Mouse (Mus musculus) kidney, adult 11 months (tissue): ENCODE data around the gene Lct.
"Not testable (repeated sequence)": the region's sequence is repeated elsewhere in the genome, so short reads cannot be mapped to it uniquely, and the experiment has no call there.

Source experiments
- DNase-seq: peaks from one replicate; pipeline ENCODE4 v3.0.0; 2022

The Lct gene

GRCm38 (mm10) chr1:128328218-128328617, at the start of gene Lct:
Gene Lct, minus strand, starts transcription at chr1:128328318.
- no peak for DNase-seq

- no peak for DNase-seq
Observed at GRCm38 (mm10) chr1:128376841-128377240, 48.7 kb upstream of the Lct start.

DNA sequence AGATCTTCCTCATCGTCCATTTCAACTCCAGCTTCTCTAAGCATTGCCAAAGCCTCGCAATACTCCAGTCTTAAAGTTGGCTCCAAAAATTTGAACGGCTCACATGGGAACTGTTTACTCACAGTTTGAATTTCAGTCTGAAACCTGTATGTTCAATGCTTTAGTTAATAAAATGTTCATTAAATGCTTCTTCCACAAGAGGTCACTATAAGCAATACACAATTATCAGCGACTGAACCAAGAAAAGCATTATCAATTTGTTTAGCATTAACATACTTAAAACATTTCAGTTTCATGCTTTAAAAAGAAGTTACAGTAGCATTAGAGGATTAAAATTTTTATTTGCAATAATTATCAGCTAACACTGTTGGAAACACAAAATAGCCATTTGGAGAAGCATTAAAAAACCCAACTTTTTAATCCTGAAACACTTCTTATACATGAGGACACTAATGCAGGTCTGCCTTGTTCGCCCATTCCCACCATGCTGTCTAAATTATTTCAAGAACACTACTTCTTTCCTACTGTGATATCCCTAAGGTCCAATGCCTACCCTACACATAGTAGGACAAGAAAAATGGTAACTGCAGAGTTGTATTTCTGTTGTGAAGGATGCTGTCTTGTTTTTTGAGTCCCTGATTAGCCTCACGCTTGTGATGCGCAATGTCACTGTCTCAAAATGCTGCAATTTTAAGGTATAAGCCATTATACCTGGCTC, 44.2 kb upstream of the Lct start:
- no peak for DNase-seq

DNA sequence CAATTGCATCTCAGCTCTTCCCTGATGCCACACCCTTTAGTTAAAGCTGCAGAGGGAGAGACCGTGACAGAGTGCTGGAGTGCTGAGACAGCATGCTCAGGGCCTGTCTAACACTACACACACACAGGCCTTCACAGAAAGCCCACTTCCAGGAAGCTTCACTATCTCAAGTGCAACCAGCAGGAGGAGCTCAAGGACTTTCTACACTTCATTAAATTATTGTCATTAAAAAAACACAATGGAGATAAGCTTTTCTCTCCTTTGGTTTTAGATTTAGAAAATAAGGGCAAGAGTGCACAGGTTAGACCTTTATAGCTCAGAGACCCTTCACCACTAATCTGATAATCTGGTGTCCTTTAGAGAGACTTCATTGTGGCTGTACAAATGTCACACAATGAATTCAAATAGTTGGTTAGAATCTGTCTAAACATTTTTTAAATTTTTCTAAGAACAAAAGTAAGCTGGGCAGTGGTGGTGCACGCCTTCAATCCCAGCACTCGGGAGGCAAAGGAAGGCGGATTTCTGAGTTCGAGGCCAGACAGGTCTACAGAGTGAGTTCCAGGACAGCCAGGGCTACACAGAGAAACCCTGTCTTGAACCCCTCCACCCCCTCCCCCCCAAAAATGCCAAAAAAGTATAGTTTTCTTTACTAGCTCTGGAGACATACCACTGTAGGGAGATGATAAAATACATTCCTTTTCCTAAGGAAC, 40.8 kb upstream of the Lct start:
- no peak for DNase-seq

DNA sequence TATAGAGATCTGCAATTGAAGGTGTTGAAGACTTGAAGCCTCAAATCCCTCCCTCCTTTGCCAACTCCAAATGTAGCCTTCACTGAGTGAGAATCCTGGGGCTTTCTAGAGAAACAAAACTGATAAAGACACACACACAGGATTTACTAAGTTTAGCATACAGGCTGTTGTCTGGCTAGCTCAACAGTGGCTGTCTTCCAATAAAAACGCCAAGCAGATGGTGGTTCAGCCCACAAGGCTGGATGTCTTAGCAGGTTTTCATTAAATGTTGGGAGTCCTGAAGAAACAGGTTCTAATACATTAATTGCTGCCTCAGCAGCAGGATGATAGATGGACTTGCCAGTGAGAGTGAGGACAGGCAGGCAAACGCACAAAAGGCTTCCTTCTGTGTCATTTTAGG, 32.5 kb upstream of the Lct start:
- no peak for DNase-seq

DNA sequence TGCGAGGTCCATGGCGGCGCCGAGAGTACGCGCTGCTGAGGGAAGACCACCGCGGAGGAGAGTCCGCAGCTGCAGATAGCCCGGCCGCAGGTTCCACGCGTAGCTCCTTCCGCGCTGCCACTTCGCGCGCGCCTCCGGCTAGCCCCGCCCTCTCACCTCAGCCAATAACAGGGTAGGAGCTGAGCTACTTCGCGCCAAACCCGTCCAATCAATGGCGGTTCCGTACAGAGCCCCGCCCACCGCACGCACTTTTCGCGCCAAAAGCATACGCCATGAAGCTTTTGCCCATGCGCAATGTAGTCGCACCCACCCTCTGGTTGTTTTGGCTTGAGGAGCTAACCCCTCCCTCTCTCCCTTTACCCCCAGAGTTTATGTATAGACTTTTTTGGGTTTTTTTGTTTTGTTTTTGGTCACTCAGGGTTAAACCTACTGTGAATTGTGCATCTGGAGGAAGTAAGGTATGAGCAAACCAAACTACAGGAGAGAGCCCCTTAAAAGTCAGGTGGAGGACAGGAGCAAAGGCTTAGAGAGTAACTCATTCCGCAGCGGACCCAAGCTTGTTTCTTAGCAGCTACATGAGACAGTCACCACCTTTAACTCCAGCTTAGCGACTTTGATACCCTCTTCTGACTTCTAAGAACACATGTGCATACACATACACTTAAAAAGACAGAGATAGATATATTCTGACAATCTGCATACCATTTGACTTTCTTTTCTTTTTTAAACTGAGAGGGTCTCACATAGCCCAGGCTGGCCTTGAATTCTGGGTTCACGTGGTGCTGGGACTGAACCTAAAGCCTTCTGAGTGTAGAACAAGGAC, 31.6 kb upstream of the Lct start, which contains the start of gene Mcm6:
TSS of gene Mcm6 (minus strand) at position 111 of the 823 bp plus-strand sequence.
- DNase-seq: peak; percentile 94

DNA sequence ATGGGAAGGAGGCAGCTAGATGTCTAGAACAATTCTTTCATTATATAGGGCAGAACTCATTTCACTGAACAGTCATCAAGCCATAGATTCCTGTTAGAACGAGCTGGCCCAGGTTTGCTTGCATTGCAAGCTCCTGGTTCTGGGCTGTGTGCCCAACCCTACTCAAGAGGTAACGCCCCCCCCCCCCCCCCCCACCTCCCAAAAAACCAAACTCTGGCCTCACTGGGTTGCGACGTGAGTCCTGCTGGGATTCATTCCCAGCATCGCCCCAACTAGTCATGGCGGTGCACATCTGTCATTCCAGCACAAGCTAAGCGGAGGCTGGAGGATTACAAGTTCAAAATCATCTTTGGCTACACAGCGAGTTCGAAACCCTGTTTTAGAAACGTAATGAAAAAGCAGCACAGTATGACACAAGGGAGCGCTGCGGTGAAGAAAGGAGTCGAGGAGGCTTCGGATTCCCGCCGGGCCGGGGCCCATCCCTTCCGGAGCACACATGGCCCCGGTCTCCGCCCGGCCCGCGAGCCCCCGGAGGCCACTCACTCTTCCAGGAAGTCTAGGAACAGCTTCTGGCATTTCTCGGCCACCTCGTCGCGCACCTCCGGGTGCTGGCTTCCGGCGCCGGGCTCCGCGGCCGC, 30.9 kb upstream of the Lct start:
- DNase-seq: no peak

GRCm38 (mm10) chr1:128358276-128358675, 30.2 kb upstream of the Lct start:
- no peak for DNase-seq

DNA sequence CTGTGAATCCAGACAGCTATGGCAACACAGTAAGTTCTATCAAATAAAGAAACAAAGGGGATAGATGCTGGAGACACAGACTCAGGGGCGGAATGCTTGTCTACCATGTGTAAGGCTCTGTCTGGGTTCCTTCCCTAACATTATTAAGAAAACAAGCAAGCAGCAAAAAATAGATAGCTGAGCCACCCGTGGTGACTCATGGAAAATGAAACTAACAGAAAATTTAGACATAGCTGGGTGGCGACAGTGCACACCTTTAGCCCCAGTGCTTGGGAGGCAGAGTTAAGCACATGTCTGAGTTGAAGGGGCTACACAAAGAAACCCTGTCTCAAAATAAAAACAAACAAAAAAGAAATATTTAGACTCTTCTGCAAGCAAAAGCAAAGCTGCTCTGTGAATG, 29.3 kb upstream of the Lct start:
- no peak for DNase-seq

- DNase-seq: no peak
Observed at GRCm38 (mm10) chr1:128353092-128353491, 25.0 kb upstream of the Lct start.

GRCm38 (mm10) chr1:128344232-128344631, 16.1 kb upstream of the Lct start:
- DNase-seq: no peak

GRCm38 (mm10) chr1:128337708-128338320, 9.7 kb upstream of the Lct start:
- DNase-seq: no peak

GRCm38 (mm10) chr1:128330313-128330712, 2.2 kb upstream of the Lct start:
- no peak for DNase-seq

DNA sequence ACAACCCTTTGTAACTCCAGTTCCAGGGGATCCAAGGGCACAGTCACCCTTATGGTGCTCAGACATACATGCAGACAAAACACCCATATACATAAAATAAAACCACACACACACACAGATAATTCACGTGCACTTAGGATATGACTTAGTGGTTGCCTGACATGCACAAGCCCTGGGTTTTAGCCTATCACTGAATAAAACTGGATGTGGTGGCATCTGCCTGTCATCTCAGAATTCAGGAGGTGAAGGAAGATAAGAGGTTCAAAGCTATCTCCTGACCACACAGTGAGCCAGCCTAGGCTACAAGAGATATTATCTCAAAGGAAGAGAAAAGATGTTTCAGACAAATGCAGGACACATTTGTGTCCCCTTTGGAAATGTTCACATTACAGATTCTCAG, 953 bp downstream of the Lct start:
- no peak for DNase-seq

DNA sequence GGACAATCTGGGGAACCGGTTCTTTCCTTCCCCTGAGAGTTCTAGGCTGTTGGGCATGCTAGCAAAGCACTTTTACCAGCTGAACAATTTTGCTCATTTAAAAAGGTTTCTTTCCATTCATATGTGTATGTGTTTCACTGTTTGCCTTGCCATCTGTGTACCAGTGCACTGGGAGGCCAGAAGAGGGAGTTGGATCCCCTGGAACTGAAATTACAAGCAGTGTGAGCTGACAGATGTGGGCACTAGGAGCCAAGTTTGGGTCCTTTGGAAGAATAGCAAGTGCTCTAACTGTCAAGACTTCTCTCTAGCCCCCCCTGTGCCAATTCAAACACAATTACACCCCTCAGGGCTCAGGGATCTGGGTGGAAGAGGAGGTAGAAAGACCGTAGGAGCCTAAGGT, 3.3 kb downstream of the Lct start:
- no peak for DNase-seq

DNA sequence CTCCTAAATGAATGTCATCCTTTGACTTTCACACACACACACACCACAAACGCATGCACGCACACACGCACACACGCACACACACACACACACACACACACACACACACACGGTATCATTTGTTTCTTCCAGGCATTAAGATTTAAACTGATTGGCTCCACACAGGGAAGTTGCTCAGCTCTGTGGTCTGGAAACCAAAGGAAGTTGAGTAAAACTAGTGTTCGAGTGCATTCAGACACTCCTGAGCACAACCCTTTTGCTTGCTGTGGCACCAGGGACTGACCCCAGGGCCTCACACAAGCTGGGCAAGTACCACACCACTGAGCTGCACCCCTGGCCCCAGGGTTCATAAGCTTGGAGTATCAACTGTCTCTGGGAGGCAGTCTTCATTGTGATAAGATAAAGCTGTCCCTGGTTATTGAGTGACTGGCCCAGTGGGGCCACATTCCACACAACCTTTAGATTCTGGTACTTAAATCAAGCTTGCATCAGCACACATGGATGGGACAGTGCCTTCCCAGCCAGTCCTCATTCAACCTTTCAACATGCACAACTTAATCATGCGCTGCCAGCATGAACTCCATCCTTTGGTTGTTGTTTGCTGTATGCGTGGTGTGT, 5.0 kb downstream of the Lct start:
- DNase-seq: no peak

DNA sequence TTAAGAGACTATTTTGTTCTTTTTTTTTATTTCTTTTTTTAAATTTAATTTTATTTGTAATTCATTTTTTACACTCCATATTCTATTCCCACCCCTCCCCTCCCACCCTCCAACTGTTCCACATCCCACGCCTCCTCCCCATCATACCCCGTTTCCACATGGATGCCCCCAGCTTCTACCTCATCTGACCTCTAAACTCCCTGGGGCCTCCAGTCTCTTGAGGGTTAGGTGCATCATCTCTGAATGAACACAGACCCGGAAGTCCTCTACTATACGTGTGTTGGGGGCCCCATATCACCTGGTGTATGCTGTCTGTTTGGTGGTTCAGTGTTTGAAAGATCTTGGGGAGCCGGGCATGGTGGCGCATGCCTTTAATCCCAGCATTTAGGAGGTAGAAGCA, 8.9 kb downstream of the Lct start:
- not testable (repeated sequence) for DNase-seq

DNA sequence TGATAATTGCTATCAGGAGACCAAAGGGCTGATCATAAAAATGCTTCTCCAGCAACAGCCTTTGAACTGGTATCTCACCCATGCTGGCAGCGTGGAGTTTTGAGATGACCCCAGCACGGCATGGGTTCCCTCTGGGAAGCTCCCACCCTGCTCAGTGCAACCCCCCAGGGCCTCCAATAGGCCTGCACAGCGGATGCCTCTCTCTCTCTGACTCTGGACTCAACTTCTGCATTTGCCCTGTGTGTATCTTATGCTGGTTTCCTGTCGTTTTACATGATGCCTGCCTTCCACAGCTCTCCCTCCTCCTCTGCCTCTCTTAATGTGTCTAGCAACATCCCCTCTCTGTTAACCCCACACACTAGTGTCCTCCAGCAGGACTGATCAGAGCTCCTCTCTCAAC, 13.5 kb downstream of the Lct start:
- DNase-seq: no peak

GRCm38 (mm10) chr1:128309043-128309442, 19.1 kb downstream of the Lct start:
- no peak for DNase-seq

- peak; percentile 87 for DNase-seq
Observed at GRCm38 (mm10) chr1:128303900-128304299, 24.2 kb downstream of the Lct start.

GRCm38 (mm10) chr1:128295717-128296528, 32.2 kb downstream of the Lct start:
- no peak for DNase-seq
